Mouse (Mus musculus) liver, adult (tissue): Measurements from ENCODE around the gene Dzip1.

Experiments
- GATA4 ChIP-seq: IDR thresholded peaks from 2 replicates; pipeline ENCODE4 v1.6.1; 2014; ENCODE audit warnings: mild to moderate bottlenecking, low read length; ENCODE audit not compliant: insufficient replicate concordance

Dzip1 gene

DNA sequence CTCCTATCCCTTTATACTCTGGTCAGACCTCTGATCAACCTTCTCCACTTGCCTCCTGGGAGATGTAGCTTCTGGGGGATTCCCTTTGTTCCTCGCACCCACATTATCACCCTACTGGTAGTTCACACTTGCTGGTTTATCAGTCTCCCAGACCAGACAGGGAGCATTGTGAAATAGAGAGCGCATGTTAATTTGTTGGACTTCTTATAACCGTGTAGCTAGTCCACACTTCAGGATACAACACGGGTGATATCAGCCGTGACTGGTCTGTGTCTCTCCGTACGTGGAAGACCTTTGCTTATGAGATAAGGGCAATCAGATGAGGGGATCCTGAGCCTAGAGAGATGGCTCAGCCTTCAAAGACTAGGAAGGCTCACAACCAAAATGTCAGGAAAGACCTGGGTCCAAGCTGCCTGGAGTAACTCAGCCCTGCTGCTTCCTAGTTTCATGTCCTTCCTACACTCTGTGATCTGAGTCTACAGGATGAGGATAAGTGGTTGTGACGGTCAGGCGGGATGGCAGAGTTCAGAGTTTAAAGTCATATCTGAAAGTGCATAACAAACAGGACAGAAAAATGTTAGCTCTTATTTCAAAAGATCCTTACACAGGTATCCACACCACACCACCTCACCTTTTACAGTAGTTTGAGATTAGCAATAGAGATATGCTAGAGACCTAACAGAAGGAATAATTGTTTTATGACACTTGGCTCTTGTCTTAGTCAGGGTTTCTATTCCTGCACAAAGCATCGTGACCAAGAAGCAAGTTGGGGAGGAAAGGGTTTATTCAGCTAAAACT, 59.0 kb downstream of the Dzip1 start:
- no peak for TF ChIP-seq GATA4

GRCm38 (mm10) chr14:118864905-118865304, 60.4 kb downstream of the Dzip1 start:
- no peak for TF ChIP-seq GATA4

DNA sequence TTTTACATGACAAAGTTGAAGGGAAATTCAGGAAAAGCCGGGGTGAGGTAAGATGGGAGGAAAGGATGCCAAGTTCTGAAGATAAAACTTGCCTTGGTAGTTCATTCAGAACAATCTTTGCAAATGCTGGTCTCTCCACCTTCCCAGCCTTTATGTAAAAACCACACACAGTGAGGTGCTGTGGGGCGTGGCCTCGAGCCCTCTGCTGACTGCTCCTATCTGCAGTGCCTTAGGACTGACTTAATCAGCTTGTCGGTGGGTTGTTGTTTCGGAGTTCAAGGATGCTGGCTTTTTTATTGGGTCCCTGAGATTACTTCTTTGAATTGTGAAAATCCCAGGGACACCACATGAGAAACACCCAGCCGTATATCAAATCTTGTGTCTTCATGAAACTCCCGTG, 63.0 kb downstream of the Dzip1 start:
- no peak for TF ChIP-seq GATA4

DNA sequence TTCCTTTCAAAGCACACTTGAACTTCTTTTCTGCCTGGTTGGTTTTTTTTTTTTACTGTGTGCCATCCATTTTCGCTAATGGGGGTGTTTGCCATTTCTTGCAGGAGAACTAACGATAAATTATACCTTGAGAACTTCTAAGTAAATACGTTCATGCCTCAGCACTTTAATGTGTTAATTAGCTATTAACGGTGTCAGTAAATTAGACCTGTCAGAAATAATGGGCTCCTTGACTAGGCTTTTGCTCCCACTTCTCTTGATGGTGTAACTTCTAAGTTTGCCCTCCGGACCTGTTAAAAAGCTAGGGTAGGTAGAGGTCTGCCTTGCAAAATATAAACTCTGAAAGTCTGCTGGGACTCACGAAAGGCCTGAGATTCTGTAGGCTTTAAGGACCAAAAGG, 66.9 kb downstream of the Dzip1 start:
- no peak for TF ChIP-seq GATA4

- no peak for TF ChIP-seq GATA4
Observed at GRCm38 (mm10) chr14:118856563-118856962, 68.7 kb downstream of the Dzip1 start.

DNA sequence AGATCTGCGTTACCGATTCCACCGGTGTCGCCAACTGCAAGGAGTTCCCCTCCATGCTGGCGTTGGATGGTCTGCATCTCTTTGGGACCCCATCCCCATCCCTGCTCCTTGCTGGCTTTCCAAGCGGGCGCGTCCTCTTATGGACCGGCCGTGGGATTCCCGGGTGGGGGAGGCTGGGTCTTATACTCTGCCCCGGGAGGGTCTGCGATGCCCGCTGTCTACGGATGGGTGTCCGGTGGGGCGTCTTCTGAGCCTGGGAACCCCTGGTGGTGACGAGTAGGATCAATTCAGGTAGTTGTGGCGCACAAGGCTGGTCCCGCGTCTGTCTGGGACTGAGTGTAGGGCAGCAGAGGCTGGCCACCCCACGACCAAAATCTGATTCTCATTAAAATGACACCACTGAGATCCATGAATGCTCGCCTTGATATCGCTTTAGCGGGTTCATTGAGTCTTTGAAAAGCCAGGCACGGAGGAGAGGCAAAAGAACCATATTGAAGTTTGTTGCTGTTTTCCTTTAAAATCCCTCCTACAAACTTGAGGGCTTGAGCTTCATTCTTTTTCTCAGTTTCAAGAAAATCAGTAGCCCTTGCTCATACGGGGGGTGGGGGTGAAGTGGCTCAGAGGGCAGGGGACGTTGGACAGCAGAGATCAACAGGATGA, 70.0 kb downstream of the Dzip1 start:
- no peak for TF ChIP-seq GATA4

- no peak for TF ChIP-seq GATA4
Observed at GRCm38 (mm10) chr14:118854371-118855114, 70.7 kb downstream of the Dzip1 start.

- TF ChIP-seq GATA4: no peak
Observed at GRCm38 (mm10) chr14:118851496-118852107, 73.7 kb downstream of the Dzip1 start.

- TF ChIP-seq GATA4: no peak
Observed at GRCm38 (mm10) chr14:118850696-118851035, 74.6 kb downstream of the Dzip1 start.

- no peak for TF ChIP-seq GATA4
Observed at GRCm38 (mm10) chr14:118850011-118850695, 75.1 kb downstream of the Dzip1 start.

DNA sequence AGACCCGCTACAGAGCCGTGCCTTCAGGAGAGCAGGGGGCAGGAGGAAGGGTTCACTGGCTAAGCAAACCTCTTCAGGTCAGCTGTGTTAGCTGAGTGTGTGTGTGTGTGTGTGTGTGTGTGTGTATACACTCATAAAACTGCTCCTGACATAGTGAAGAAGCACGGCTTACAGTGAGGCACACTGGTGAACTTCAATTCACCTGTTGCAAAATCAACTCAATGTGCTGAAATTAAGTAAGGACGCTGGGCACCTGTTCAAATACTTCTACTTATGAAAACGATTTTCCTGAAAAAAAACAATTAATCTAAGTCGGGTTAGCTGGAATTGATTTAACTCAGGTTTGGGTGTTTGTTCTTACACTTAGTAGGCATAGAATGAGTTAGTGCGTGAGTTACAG, 77.1 kb downstream of the Dzip1 start:
- no peak for TF ChIP-seq GATA4

- TF ChIP-seq GATA4: no peak
Observed at GRCm38 (mm10) chr14:118846834-118847233, 78.4 kb downstream of the Dzip1 start.

DNA sequence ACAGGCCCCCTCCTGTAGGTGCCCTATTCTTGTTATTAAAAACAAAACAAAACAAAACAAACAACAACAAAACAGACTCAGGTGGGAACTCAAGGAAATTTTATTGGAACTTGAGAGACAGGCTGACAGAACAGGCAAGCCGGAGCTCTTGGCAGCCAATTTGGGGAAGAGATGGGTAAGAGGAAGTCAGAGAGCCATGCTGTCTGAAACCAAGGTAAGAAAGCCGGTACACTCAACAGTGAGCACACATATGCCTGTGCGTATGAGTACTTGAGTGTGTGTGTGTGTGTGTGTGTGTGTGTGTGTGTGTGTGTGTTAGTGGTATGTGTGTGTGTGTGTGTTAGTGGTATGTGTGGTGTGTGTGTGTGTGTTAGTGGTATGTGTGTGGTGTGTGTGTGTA, 82.9 kb downstream of the Dzip1 start:
- TF ChIP-seq GATA4: no peak

DNA sequence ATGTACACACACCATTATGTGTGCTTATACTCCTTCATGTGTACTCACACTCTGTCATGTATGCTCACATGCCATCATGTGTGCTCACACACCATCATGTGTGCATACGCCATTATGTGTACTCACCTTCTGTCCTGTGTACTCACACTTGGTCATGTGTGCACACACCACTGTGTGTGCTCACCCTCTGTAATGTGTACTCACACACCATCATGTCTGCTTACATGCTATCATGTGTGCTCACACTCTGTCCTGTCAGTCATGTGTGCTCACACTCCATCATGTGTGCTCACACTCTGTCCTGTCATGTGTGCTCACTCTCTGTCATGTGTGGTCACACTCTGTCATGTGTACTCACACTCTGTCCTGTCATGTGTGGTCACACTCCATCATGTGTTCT, 85.2 kb downstream of the Dzip1 start:
- no peak for TF ChIP-seq GATA4

GRCm38 (mm10) chr14:118839416-118839815, 85.8 kb downstream of the Dzip1 start:
- TF ChIP-seq GATA4: no peak
